Mouse (Mus musculus): Measurements from ENCODE around the gene Rab6b. TPM values are rescaled to one million over a fixed set of nuclear protein-coding genes. Genes with fewer than 3 reads are reported as not detected.

The Rab6b gene
- total and polyA plus RNA-seq, 2 experiments = 0.02 to 0.37 TPM

DNA sequence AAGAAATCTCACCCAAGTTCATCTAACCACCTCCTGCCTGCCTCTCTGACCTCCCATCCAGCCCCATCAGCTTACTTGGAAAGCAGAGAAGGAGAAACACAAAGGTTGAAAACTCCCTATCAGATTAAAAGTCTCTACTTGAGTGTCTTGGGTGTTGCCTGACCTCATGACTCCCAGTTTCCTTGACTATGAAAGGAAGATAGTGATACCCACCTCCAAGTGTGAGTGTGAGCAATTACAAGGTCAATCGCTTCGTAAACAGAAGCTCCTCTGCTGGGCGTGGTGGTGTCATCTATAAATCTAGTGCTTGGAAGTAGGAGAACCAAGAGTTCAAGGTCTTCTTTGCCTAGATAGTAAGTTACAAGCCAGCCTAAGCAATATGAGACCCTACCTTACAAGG, 31.4 kb upstream of the Rab6b start:
- H3K27ac ChIP-seq (replicated peaks; ENCODE audit: insufficient read depth, low read depth, low read length) = no peak overlapping the region
- no peaks in the 10 kb centered on the region for H3K79me2 ChIP-seq (ENCODE audit: control insufficient read depth, insufficient read depth, low read length)
- DNase-seq (ENCODE audit: extremely low read depth, low read depth, low spot score) = no peak
- no peaks in the 10 kb centered on the region; the same call in 1 of the 2 replicates for H3K4me1 ChIP-seq (ENCODE audit: control insufficient read depth, insufficient read depth, low read length)
- TF ChIP-seq POLR2A (IDR thresholded peaks at IDR 0.05; ENCODE audit: extremely low read depth, insufficient read depth, low read length) (no peak), CTCF (IDR thresholded peaks at IDR 0.05; ENCODE audit: low read depth, low read length) (no peak)
- H3K36me3 ChIP-seq (ENCODE audit: control insufficient read depth, insufficient read depth, low read length) = peaks cover 26% of the 10 kb centered on the region
- H3K4me3 ChIP-seq (ENCODE audit: insufficient read depth, low read depth, low read length) = no peak overlapping the region
- H3K27me3 ChIP-seq (ENCODE audit: control insufficient read depth, insufficient read depth, low read length) = no peaks in the 10 kb centered on the region
- no peak overlapping the region for H3K9ac ChIP-seq (ENCODE audit: low read depth, low read length)
- WGBS = 96% methylated on average over 3 of the region's 3 CpGs

DNA sequence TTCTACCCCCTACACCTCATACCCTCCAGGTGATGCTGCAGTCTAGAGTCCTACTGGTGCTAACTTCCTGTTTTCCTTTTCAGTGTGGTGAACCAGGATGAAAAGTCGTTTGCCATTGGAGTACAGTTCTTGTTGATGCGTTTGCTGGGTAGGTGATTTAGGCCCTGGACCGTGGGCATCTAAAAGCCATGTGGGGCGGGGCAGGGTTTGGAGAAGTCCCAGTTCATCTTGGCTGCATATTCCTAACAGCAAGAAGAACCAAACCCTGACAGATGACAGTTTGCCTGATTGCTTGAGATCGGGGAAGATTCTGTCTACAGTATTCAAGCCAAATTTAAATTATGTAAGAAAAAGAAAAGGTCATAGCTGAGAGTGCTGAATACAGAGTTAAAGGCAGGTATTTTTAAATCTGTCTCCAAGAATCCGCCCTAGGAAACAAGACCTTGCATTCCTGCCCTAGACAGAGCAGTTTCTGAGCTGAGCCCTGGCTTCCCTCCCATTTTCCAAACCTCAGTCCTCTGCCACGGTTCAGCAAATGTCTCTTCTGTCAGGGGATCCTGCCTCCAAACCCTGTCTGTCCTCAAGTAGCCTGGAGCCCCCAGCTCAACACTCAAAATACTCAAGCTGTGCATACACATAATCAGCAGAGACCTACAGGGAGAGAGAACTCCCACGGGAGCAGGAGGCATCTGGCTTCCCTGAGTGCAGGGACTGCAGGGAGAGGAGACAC, 29.2 kb upstream of the Rab6b start:
- Histone ChIP-seq H3K79me2 (ENCODE audit: control insufficient read depth, insufficient read depth, low read length) (no peaks in the 10 kb centered on the region), H3K36me3 (ENCODE audit: control insufficient read depth, insufficient read depth, low read length) (peaks cover 25% of the 10 kb centered on the region), H3K27me3 (ENCODE audit: control insufficient read depth, insufficient read depth, low read length) (no peaks in the 10 kb centered on the region), H3K4me3 (ENCODE audit: insufficient read depth, low read depth, low read length) (no peak overlapping the region), H3K27ac (replicated peaks; ENCODE audit: insufficient read depth, low read depth, low read length) (no peak overlapping the region), H3K4me1 (ENCODE audit: control insufficient read depth, insufficient read depth, low read length) (no peaks in the 10 kb centered on the region; the same call in 1 of the 2 replicates), H3K9ac (ENCODE audit: low read depth, low read length) (no peak overlapping the region)
- no peak for DNase-seq (ENCODE audit: extremely low read depth, low read depth, low spot score)
- 80% methylated on average over 8 of the region's 8 CpGs for WGBS
- no peak for TF ChIP-seq CTCF (IDR thresholded peaks at IDR 0.05; ENCODE audit: low read depth, low read length)
- no peak for TF ChIP-seq POLR2A (IDR thresholded peaks at IDR 0.05; ENCODE audit: extremely low read depth, insufficient read depth, low read length)

DNA sequence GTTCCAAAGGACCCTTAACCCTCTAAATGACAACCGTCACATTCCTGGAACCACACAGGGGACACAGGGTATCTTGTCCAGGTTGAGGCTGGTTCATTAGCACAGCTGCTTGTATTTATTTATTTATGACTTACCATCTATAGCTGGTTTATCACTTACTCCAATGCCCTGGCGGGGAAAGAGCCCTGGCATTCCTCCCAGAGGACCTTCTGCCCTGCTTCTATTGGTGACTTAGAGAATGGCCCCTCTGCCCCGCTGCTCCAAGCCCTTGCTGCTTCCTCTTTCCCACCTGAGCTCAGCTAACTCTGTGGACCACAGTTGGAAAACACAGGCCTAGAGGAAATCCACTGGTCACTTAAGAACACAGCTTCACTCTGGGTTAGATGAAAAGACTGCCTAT, 28.2 kb upstream of the Rab6b start:
- no peak for DNase-seq (ENCODE audit: extremely low read depth, low read depth, low spot score)
- TF ChIP-seq CTCF (IDR thresholded peaks at IDR 0.05; ENCODE audit: low read depth, low read length) = no peak
- TF ChIP-seq POLR2A (IDR thresholded peaks at IDR 0.05; ENCODE audit: extremely low read depth, insufficient read depth, low read length) = no peak
- no peaks in the 10 kb centered on the region for H3K4me1 ChIP-seq (ENCODE audit: control insufficient read depth, insufficient read depth, low read length)
- H3K9ac ChIP-seq (ENCODE audit: low read depth, low read length) = no peak overlapping the region
- 90% methylated on average over 3 of the region's 3 CpGs for WGBS
- H3K36me3 ChIP-seq (ENCODE audit: control insufficient read depth, insufficient read depth, low read length) = peaks cover 24% of the 10 kb centered on the region
- no peaks in the 10 kb centered on the region for H3K27me3 ChIP-seq (ENCODE audit: control insufficient read depth, insufficient read depth, low read length)
- H3K27ac ChIP-seq (replicated peaks; ENCODE audit: insufficient read depth, low read depth, low read length) = no peak overlapping the region
- no peaks in the 10 kb centered on the region for H3K79me2 ChIP-seq (ENCODE audit: control insufficient read depth, insufficient read depth, low read length)
- H3K4me3 ChIP-seq (ENCODE audit: insufficient read depth, low read depth, low read length) = no peak overlapping the region

DNA sequence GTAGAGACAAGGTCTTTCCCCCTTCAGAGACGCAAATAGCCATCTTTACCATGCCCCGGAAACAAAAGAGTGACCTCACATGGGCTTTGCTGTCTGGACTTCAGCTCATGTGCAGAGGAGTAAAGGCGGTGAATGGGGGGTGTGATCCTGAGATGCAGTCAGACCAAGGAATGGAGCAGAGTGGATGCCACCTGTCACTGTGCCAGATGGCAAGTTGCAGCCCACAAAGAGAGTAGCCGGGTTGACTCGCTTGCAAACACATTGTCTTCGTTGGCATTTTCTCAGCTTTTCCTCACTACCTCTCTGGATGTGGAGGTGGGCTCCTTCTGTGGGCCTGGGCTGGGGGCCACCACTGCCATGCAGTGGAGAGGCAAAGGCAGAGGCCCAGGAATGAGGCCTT, 24.9 kb upstream of the Rab6b start:
- Histone ChIP-seq H3K9ac (ENCODE audit: low read depth, low read length) (no peak overlapping the region), H3K36me3 (ENCODE audit: control insufficient read depth, insufficient read depth, low read length) (peaks cover 11% of the 10 kb centered on the region), H3K27me3 (ENCODE audit: control insufficient read depth, insufficient read depth, low read length) (no peaks in the 10 kb centered on the region), H3K27ac (replicated peaks; ENCODE audit: insufficient read depth, low read depth, low read length) (no peak overlapping the region), H3K4me1 (ENCODE audit: control insufficient read depth, insufficient read depth, low read length) (peaks cover 15% of the 10 kb centered on the region), H3K4me3 (ENCODE audit: insufficient read depth, low read depth, low read length) (no peak overlapping the region), H3K79me2 (ENCODE audit: control insufficient read depth, insufficient read depth, low read length) (no peaks in the 10 kb centered on the region)
- 98% methylated on average over 6 of the region's 6 CpGs for WGBS
- TF ChIP-seq CTCF (IDR thresholded peaks at IDR 0.05; ENCODE audit: low read depth, low read length) = no peak
- no peak for TF ChIP-seq POLR2A (IDR thresholded peaks at IDR 0.05; ENCODE audit: extremely low read depth, insufficient read depth, low read length)
- DNase-seq (ENCODE audit: extremely low read depth, low read depth, low spot score) = no peak

DNA sequence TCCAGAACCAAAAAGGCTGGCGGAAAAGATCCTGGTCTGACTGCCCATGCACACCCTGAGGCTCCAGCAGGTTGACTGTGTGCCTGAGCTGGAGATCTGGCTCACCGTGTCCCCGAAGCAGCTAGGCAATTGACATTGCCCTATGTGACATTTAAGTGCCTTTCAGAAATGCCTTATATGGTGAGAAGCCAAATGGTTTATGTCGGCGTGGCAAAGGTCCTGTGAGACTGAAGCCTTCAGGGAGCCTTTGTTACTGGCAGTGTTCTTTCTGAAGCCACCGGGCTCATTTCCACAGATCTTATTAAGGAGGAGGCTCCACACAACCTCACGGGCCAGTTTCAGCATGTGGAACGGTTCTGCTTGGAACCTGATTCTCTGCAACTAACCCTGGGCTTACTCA, 24.3 kb upstream of the Rab6b start:
- WGBS = 93% methylated on average over 8 of the region's 8 CpGs
- Histone ChIP-seq H3K4me1 (ENCODE audit: control insufficient read depth, insufficient read depth, low read length) (peaks cover 15% of the 10 kb centered on the region), H3K79me2 (ENCODE audit: control insufficient read depth, insufficient read depth, low read length) (no peaks in the 10 kb centered on the region), H3K27me3 (ENCODE audit: control insufficient read depth, insufficient read depth, low read length) (no peaks in the 10 kb centered on the region), H3K36me3 (ENCODE audit: control insufficient read depth, insufficient read depth, low read length) (peaks cover 9% of the 10 kb centered on the region), H3K27ac (replicated peaks; ENCODE audit: insufficient read depth, low read depth, low read length) (no peak overlapping the region), H3K9ac (ENCODE audit: low read depth, low read length) (no peak overlapping the region), H3K4me3 (ENCODE audit: insufficient read depth, low read depth, low read length) (no peak overlapping the region)
- no peak for TF ChIP-seq CTCF (IDR thresholded peaks at IDR 0.05; ENCODE audit: low read depth, low read length)
- TF ChIP-seq POLR2A (IDR thresholded peaks at IDR 0.05; ENCODE audit: extremely low read depth, insufficient read depth, low read length) = no peak
- no peak for DNase-seq (ENCODE audit: extremely low read depth, low read depth, low spot score)

DNA sequence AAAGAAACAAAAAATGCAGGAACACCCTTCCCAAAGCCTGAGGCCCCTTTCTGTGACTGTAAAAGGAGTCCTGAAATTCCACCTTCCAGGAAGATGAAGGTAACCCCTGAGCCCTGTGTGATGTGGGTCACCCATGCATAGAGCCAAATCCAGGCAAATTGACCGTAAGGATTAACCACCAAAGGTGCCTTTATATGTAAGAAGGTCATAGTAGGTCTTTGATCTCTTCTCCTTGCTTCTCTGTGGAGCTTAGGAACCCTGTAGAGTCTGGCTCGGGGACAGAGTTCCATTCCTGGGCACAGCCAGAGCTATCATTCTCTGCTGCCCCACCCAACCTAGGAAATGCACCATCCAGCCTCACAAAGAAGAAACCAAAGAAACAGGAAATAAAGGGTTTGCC, 22.9 kb upstream of the Rab6b start:
- Histone ChIP-seq H3K27ac (replicated peaks; ENCODE audit: insufficient read depth, low read depth, low read length) (no peak overlapping the region), H3K4me3 (ENCODE audit: insufficient read depth, low read depth, low read length) (no peak overlapping the region), H3K27me3 (ENCODE audit: control insufficient read depth, insufficient read depth, low read length) (no peaks in the 10 kb centered on the region), H3K9ac (ENCODE audit: low read depth, low read length) (no peak overlapping the region), H3K36me3 (ENCODE audit: control insufficient read depth, insufficient read depth, low read length) (peaks cover under 1% of the 10 kb centered on the region; the same call in 1 of the 2 replicates), H3K4me1 (ENCODE audit: control insufficient read depth, insufficient read depth, low read length) (peaks cover 15% of the 10 kb centered on the region), H3K79me2 (ENCODE audit: control insufficient read depth, insufficient read depth, low read length) (no peaks in the 10 kb centered on the region)
- DNase-seq (ENCODE audit: extremely low read depth, low read depth, low spot score) = no peak
- 91% methylated on average over 2 of the region's 2 CpGs for whole genome bisulfite sequencing
- no peak for TF ChIP-seq CTCF (IDR thresholded peaks at IDR 0.05; ENCODE audit: low read depth, low read length)
- TF ChIP-seq POLR2A (IDR thresholded peaks at IDR 0.05; ENCODE audit: extremely low read depth, insufficient read depth, low read length) = no peak
